Mouse (Mus musculus) cerebellum, adult 2 months (tissue): Measurements from ENCODE around the gene Mfrp.

Experiments
- CTCF ChIP-seq: fragments of 200-500 bp; IDR thresholded peaks from 2 replicates; pipeline ENCODE4 v1.5.1; 2011; ENCODE audit warnings: low read depth, mild to moderate bottlenecking, control low read depth, low read length, moderate library complexity, borderline replicate concordance; ENCODE audit not compliant: insufficient read depth
- POLR2A ChIP-seq: fragments of 200-500 bp; IDR thresholded peaks from 2 replicates; pipeline ENCODE4 v1.6.1; 2011; ENCODE audit warnings: low read length, control low read depth, borderline replicate concordance; ENCODE audit not compliant: insufficient read depth

DNA sequence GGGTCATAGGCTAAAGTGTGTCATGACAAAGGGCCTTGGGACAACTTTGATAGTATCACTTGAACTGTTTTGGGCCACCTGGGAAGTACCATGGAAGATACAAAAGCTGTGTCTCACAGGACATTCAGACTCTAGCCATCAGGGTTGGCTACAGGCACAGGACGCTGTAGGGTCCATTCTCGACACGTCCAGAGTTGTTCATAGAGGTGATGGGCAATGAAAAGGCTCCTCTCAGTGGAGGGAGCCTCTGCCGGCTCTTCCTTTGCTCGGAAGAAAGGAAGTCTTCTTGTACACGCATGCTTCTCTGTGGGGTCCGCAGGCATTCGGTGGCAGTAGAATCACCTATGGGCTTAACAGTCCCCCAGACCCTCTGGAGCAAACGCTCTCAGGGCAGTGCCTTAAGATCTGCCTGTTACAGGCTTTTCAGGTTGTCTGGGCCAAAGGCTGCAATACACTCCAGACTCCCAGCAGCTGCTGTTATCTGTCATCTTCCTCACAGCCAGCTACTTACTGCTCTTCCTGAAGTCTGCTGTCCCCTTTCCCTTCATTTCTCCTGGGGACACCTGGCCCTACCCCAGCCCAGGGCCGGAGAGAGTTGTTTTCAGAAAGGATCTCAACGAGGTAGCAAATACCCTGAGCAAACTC lies 24.1 kb upstream of the Mfrp start:
- TF ChIP-seq CTCF (no peak), POLR2A (no peak)
